Mouse (Mus musculus): ENCODE measurements around the gene Kremen1.

Kremen1 gene

GRCm38 (mm10) chr11:5167311-5167710, 94.0 kb downstream of the Kremen1 start:
- DNase-seq, result no peak

- no peak for DNase-seq
Observed at GRCm38 (mm10) chr11:5165471-5165916, 95.9 kb downstream of the Kremen1 start.

- no peak for DNase-seq
Observed at GRCm38 (mm10) chr11:5164310-5164709, 97.0 kb downstream of the Kremen1 start.

- no peak for DNase-seq
Observed at GRCm38 (mm10) chr11:5163421-5163820, 97.9 kb downstream of the Kremen1 start.

GRCm38 (mm10) chr11:5160722-5161485, 100.5 kb downstream of the Kremen1 start:
- peak in 1 of 2 experiments; percentile 65 for DNase-seq

GRCm38 (mm10) chr11:5158056-5158455, 103.3 kb downstream of the Kremen1 start:
- DNase-seq, result no peak

GRCm38 (mm10) chr11:5154961-5155805, 106.2 kb downstream of the Kremen1 start:
- DNase-seq, result peak; percentile 62 to 86

GRCm38 (mm10) chr11:5151680-5152337, 109.5 kb downstream of the Kremen1 start, which contains the start of gene Emid1:
TSS of gene Emid1 (minus strand) at chr11:5152257.
- peak in 1 of 2 experiments; percentile 54 for DNase-seq

GRCm38 (mm10) chr11:5151247-5151630, 110.1 kb downstream of the Kremen1 start:
- peak in 1 of 2 experiments; percentile 64 for DNase-seq

GRCm38 (mm10) chr11:5150416-5151246, 110.7 kb downstream of the Kremen1 start:
- peak in 1 of 2 experiments; percentile 54 for DNase-seq

- peak in 1 of 2 experiments; percentile 45 for DNase-seq
Observed at GRCm38 (mm10) chr11:5149955-5150354, 111.4 kb downstream of the Kremen1 start.

GRCm38 (mm10) chr11:5149249-5149648, 112.1 kb downstream of the Kremen1 start:
- DNase-seq, result peak; percentile 86 to 92

- DNase-seq, result peak in 1 of 2 experiments; percentile 61
Observed at GRCm38 (mm10) chr11:5145600-5145999, 115.8 kb downstream of the Kremen1 start.

- DNase-seq, result no peak
Observed at GRCm38 (mm10) chr11:5141965-5142364, 119.4 kb downstream of the Kremen1 start.
